In the genomic region with DNA sequence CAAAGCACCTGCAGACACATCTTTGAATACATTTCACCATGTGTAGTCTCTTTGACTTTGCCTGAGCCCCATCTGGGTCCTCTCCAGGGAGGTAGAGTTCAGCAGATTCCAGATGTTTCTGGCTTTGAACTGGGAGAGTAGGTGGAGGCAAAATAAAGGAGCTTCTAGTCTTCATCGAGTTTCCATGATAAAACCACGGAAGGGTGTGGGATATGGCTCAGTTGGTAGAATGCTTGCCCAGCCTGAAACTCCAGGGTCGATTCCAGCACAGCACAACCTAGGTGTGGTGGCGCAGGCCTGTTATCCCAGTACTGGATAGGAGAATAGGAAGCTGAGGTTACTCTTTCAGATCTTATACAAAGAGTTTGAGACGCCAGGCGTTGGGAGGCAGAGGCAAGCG, we compare ENCODE assay signal across 15 mouse cellular contexts.
"Had no signal": no experiment of that assay in that cellular context is flagged by ENCODE, and none has a peak within 500 bp of the region (broad histone marks: within the 10 kb centered on the region; RNA-seq: fewer than 3 reads in every experiment).

No protein-coding gene starts in this region.

- H3K27ac ChIP-seq: midbrain, embryonic 10.5 days; midbrain, embryonic 12.5 days; neural tube, embryonic 12.5 days had no signal

- H3K4me1 ChIP-seq: midbrain, embryonic 10.5 days; midbrain, embryonic 12.5 days; neural tube, embryonic 12.5 days had no signal

- H3K9me3 ChIP-seq: midbrain, embryonic 10.5 days; midbrain, embryonic 12.5 days; neural tube, embryonic 12.5 days had no signal

- H3K27me3 ChIP-seq: midbrain, embryonic 12.5 days; neural tube, embryonic 12.5 days had no signal

- H3K9ac ChIP-seq: lung, embryonic 14.5 days; midbrain, embryonic 12.5 days; neural tube, embryonic 12.5 days had no signal

- DNase-seq: lung, adult 18-20 months; lung, embryonic 14.5 days; lung, postnatal 10 days; lung, postnatal 4 days; right cerebral cortex, adult 18-20 months; right cerebral cortex, postnatal 25 days; right cerebral cortex, postnatal 4 days; spleen, adult 18-20 months; thymus, adult 18-20 months; thymus, postnatal 14 days; thymus, postnatal 36 days had no signal

- H3K36me3 ChIP-seq: midbrain, embryonic 10.5 days; midbrain, embryonic 12.5 days; neural tube, embryonic 12.5 days had no signal

- H3K4me3 ChIP-seq: midbrain, embryonic 10.5 days; midbrain, embryonic 12.5 days; myocyte; neural tube, embryonic 12.5 days had no signal

- H3K4me2 ChIP-seq: lung, embryonic 14.5 days; midbrain, embryonic 12.5 days; neural tube, embryonic 12.5 days had no signal
